Mouse (Mus musculus): ENCODE measurements around the gene Haus4. TPM values are rescaled to one million over a fixed set of nuclear protein-coding genes. Genes with fewer than 3 reads are reported as not detected.

The Haus4 gene
- total RNA-seq, 2 experiments from 2014 or later = 4.0 to 5.3 TPM

DNA sequence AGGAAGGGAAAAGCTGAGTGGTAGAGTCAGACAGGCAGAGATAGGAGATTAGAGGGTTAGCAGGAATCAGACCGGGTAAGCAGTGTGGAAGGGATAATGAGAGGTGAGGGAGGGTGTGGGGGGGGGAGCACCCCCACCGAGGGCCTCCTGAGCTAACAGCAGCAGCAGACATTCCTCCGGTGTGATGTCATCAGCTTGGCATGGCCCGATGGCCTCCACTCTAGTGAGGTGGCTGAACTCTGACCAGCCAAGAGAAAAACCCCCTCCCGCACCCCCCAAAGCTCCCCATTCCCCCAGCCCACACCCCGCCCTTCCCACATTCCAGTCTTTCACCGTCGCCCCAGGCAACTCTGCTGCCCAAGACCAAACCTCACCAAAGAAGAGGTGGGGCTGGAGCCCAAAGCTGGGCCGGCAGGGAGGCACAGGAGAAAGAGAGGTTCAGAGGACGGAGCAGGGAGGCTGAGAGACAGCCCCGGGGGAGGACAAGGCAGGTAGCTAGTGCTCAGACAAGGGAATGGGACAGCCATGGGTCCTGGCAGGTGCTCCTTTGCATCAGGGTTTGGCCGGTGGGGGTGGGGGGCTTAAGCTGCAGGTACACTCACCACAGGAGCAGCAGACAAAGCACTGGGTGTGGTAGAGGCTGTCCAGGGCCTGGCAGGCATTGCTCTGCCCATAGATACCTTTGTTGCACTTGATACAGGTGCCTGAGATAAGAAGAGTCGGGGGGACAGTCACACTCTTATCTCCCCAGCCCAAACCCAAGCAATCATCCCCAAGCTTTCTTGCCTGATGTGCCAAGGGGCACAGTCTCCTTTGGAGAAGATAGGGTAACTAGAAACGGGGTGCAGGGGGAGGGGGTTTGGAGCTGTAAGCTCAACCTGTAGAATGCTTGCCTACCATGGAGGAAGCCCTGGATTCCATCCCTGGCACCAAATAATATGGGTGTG is 18.6 kb upstream of the Haus4 start:
- DNase-seq = no peak

DNA sequence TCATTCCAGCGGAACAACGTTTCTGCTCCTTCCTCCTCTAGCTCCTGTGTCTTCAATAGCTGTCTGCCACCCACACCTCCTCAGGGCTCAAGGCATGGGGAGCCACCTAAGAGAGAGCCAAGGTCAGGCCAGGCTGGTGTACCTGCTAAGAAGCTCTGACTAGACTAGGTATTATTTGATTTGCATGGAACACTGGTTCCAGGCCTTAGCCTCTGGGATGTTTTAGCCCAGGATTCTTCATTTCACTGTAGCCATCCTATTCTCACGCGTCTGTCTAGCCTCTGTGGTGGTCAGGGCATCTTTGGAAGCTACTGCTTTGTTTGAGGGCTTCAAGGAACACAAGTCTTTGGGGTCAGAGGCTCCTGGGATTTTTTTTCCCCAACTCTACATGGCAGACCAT is 17.7 kb upstream of the Haus4 start:
- no peak for DNase-seq

DNA sequence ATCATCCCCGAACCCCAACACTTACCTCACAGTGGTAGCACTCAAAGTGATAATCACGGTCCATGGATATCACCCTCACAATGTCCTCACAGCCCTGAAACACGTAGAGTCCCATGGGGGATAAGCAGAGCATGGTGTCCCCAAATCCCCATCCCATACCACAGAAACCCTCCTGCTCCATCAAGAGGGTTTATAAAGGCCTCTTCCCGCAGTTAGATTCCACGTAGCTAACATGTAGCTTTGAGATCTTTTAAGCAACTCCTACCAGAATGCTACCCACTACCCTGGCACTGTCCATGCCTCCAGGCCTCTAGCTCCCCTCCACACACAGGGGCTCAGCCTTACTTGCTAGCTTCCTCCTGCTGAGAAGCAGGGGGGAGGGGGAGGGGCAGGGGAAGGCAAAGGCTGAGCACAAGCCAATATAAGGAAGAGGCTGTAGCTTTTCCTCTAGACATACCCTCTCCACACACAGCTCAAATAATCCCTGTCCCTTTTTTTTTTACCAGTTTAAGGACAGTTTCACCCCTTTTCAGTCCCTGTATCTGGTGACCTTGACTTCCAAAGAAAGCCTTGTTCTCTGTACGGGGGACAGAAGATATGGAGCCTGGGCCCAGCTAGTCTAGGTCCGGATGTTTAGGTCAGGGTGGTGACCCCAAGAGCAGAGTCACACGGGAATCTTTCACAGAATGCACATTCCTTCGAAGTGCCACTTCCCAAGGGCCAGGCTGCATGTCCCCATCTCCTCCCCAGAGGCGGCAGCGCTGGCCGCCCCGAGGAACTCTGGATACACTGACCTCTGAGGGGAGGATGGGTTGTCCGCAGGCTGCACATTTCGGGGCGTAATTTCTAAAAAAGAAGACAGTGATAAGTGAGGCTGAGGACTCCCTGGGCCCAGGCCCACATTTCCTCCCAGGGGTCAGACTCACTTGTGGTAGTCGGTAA is 15.3 kb upstream of the Haus4 start:
- DNase-seq = no peak

DNA sequence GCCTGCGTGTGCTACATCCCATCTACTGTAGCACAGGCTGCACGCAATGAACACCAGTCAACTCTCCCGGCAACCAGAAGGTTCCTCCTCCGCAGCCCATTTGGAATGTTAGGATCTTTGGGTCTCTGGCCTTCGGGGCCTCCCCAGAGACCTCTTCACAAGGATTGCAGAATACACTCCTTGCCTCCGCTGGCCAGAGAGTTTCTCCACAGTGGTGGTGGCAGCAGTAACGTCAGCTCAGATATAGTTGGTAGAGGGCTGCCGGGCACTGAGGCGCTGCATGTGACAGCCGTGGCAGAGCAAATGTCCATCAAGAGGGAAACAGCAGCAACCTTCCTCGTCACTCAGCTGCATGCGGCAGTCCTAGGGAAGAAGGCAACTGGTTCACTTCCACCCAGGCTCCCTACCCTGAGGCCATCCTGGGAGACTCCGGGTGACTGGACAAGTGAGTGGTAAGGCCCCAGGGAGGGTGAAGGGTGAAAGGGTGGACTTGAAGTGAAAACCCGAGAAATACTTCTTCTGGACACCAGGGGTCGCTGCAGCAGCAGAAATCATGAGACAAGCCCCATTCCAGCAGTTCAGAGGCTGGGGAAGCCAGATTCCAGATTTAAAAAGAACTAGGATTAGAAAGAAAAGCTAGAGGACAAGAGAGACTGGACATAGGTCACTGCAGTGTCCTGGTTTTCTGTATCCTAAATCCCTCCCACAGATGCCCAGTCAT is 14.4 kb upstream of the Haus4 start:
- DNase-seq = peak; percentile 41 to 70

- DNase-seq = no peak
Measured at GRCm38 (mm10) chr14:54560527-54561242, 6.3 kb upstream of the Haus4 start.

DNA sequence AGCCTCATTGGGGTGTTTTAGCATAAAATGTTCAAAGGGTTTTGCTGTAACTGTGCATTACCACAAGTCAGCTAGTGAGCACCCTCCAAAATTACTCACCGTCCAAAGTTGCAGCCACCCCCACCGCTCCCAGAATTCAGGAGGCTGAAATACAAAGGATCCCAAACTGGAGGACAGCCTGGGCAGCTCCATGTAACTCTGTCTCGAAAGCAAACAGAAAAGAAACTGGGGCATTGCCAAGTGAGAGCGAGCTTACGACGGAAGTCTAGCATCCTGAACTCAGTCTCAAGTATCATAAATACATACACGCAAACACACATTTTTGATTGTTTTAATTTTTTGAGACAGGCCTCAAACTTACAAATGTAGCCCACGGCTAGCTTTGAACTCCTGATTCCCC is 2.9 kb upstream of the Haus4 start:
- DNase-seq = no peak

- DNase-seq = no peak
Measured at GRCm38 (mm10) chr14:54553454-54553974, 902 bp downstream of the Haus4 start.

GRCm38 (mm10) chr14:54544703-54545102 is 9.7 kb downstream of the Haus4 start:
- no peak for DNase-seq

DNA sequence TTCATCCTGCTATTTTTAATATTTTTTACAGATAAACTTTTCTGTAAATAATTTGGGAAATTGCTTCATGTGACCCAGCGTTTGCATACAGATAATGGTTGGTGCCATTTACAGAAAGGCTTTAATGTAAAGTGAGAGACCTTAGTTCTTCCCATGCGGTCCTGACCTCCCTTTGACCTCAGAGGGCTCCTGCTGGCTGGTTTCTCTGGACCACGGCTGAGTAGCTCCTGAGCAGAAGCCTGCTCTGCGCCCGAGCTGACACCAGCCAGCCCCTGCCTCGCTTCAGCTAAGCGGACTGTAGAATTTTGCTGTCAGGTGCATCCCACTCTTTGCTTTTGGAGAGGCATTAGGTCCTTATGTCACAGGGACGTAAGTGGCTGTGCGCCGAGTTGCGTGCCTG is 13.6 kb downstream of the Haus4 start:
- no peak for DNase-seq

GRCm38 (mm10) chr14:54538580-54538979 is 15.8 kb downstream of the Haus4 start:
- no peak for DNase-seq

GRCm38 (mm10) chr14:54528446-54529111 is 25.8 kb downstream of the Haus4 start:
- DNase-seq = peak; percentile 75 to 85

DNA sequence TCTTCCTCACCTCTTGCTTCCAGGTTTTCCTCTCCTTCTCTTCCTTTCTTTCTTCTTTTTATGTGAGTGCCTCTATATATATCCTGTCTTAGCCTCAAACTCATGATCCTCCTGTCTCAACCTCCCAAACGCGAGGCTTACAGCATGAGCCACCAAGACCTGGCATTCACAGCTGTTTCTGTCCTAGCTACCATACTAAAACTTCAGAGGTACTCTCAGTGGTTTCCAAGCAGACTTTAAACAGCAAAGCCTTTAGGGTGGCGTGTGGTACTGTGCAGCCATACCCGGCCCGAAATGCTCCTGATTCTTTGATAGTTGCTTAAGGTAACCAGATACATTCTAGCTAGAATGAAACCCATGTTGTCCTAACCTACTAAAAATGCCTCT is 26.4 kb downstream of the Haus4 start:
- DNase-seq = no peak

DNA sequence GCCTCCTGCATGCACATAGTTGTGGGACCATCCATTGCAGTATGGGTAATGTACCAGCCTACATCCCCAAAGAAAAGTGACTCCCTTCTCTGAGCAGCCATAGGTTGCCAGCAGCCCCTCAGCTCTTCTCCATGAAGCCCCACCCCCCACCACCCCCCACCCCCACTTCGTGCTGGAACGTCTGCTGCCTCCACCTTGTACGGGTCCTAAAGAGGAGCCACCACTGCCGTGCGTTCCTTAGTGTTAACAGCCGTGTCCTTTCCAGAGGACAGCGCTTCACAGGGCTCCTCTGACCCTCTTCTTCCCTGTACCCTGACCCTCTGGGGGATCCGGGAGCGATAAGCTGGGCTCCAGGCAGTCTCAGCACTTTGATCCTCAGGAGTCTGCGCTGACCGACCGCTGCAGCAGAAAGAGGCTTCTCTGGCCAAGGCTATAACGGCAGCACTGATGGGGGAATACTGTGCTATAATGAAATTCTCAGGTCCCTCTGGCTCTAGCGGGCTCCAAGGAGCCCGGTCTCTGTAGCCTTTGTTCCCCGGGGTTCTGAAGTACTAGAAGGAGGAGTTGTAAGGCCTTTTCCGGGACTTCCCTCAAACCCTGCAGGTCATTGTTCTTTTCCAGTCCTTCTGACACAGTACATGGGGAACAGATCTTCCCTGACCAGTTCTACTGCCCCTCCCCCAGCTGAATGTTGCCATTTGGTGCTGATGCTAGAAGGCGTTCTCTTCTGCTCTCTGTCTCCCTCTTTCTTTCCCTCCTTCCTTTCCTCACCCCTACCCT is 27.0 kb downstream of the Haus4 start:
- DNase-seq = peak; percentile 19 to 24

- DNase-seq = no peak
Measured at GRCm38 (mm10) chr14:54523600-54523999, 30.8 kb downstream of the Haus4 start.

DNA sequence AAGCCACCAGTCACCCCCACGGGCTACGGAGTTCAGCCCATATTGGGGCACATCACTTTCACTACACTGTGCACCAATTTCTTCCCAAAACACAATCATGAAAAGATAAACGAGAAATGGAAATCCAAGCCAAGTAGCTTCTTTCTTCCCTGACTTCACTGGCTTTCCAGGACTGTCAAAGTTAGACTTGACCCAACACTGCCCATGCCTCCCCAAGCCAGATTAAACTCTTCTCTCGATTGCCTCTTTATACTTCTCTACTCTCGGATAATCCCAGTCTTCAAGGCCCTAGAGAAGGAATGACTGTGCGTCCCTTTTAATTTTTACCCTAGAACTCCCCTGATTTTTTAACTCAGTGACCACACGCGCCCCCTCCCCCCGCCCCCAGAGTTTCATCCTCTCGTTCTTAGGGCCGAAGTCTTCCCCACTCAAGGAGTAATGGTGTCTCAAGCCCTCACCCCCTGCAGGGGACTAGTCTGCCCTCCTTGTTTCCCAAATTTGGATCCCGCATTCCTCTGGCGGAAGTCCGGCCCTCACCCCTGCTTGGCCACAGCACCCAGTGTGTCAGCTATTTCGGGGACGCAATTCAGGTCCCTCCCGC is 37.6 kb downstream of the Haus4 start:
- DNase-seq = no peak

DNA sequence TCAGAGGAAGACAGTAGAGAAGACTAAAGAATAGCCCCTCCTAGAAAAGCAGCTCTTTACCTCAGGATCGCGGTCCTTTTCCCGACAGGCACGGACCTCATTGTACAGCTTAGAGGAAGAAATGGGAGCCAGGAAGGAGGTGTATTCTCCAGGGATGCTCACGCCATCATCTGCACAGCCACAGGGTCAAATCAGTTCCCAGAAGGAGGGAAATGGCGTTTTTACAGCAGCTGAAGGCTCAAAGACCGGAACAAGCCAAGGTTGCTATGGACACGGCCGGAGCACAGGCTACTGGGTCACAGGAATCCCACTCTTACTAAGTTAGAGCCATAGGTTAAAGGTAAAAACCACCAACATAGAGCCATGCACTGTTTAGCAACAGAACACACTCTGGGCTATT is 44.6 kb downstream of the Haus4 start:
- no peak for DNase-seq

- no peak for DNase-seq
Measured at GRCm38 (mm10) chr14:54503092-54503491, 51.3 kb downstream of the Haus4 start.

DNA sequence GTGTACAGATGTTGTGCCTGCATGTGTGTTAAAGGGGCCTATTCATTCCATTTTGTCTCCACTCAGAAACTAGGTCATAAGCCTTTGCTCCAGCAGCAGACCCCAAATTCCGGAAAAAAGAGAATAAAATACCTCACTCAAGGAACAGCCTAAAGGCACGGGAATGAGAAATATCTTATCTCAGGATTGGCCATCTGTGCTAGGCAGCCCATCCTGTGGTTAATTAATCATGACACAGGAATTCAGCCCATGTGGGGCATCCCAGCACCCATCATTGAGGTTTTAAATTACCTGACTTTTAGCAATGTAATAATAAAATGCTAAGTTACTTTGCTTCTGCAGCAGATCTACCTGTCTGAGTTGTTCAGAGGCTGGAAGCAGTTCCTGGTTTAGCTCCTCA is 53.1 kb downstream of the Haus4 start:
- no peak for DNase-seq

- no peak for DNase-seq
Measured at GRCm38 (mm10) chr14:54499330-54499729, 55.1 kb downstream of the Haus4 start.

DNA sequence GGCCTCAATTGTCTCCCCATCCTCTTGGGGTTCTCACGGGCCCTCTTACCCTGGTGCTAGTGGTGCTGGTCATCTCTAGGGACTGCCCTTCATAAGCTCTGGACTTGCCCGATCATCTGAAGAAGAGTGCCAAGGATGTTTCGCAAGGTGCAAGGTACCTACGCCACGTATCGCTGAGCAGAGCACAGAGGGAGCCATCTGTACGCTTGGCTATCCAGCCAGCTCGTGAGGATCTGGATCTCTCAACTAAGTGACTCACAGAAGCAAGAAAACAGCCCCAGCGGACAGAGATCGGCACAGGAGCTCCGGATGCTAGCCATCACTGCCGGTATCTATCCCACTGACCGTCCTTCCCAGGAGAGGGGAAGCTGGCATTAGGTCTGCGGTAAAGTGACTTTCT is 57.7 kb downstream of the Haus4 start:
- no peak for DNase-seq

Measured in layer of hippocampus, postnatal 36 days (tissue).